Mouse (Mus musculus) heart, embryonic 15.5 days (tissue): ENCODE data around the gene Med19. TPM values are rescaled to one million over a fixed set of nuclear protein-coding genes. Genes with fewer than 3 reads are reported as not detected.

Source experiments
- ATAC-seq: fragments of 200-750 bp; cut with Nextera tagmentation; replicated peaks from 2 replicates; pipeline ENCODE4 v1.8.0; 2017; ENCODE audit warnings: low read depth, moderate TSS enrichment; ENCODE audit not compliant: insufficient number of reproducible peaks, insufficient read depth, low FRiP score
- H3K27ac ChIP-seq: fragments of 300-500 bp; sonication (generic); 2 replicates; pipeline ENCODE4 v1.5.1; 2015; ENCODE audit warnings: mild to moderate bottlenecking, inconsistent platforms
- H3K27me3 ChIP-seq: fragments of 300-500 bp; sonication (generic); 2 replicates; pipeline ENCODE4 v1.6.1; 2015; ENCODE audit warnings: inconsistent platforms
- H3K36me3 ChIP-seq: fragments of 300-500 bp; sonication (generic); 2 replicates; pipeline ENCODE4 v1.6.1; 2015; ENCODE audit warnings: mild to moderate bottlenecking, inconsistent platforms
- H3K4me1 ChIP-seq: fragments of 300-500 bp; sonication (generic); replicated peaks from 2 replicates; pipeline ENCODE4 v1.6.1; 2015; ENCODE audit warnings: inconsistent platforms
- H3K4me2 ChIP-seq: fragments of 300-500 bp; sonication (generic); 2 replicates; pipeline ENCODE4 v1.6.1; 2015; ENCODE audit warnings: inconsistent platforms, mild to moderate bottlenecking, moderate library complexity
- H3K4me3 ChIP-seq: fragments of 300-500 bp; sonication (generic); 2 replicates; pipeline ENCODE4 v1.5.1; 2015; ENCODE audit warnings: mild to moderate bottlenecking, inconsistent platforms
- H3K9ac ChIP-seq: fragments of 300-500 bp; sonication (generic); 2 replicates; pipeline ENCODE4 v1.6.1; 2015; ENCODE audit warnings: mild to moderate bottlenecking, inconsistent platforms
- H3K9me3 ChIP-seq: fragments of 300-500 bp; sonication (generic); replicated peaks from 2 replicates; pipeline ENCODE4 v1.6.1; 2016; ENCODE audit warnings: inconsistent platforms
- WGBS: fragments of 180-500 bp; shearing (Covaris S2); methylation state at CpG from one replicate; pipeline ENCODE4 v1.1.7; 2015; ENCODE audit warnings: mixed read lengths; 5-methylcytosine and 5-hydroxymethylcytosine counted together
- polyA plus RNA-seq: library from polyadenylated mRNA; unstranded; fragments of >200 nt; fragmentation: Nextera tagmentation; extraction: Ambion mirVana; gene quantifications from 2 replicates; pipeline ENCODE4 v1.2.1, GENCODE M21; 2015

Gene Med19
- polyA plus RNA-seq, 1 experiment from 2014 or later: 22.2 TPM

GRCm38 (mm10) chr2:84646138-84646537 is 32.1 kb upstream of the Med19 start:
- Histone ChIP-seq H3K9ac (no peak overlapping the region), H3K4me3 (no peak overlapping the region), H3K27me3 (no peaks in the 10 kb centered on the region), H3K36me3 (no peaks in the 10 kb centered on the region), H3K4me1 (peaks cover 53% of the 10 kb centered on the region), H3K4me2 (peak overlapping the region; percentile 11; the same call in 1 of the 2 replicates), H3K27ac (peak overlapping the region; percentile 38), H3K9me3 (no peaks in the 10 kb centered on the region)
- no peak for ATAC-seq
- WGBS: 5% methylated on average over 1 of the region's 1 CpGs

- Histone ChIP-seq H3K4me2 (peak overlapping the region; percentile 63), H3K36me3 (no peaks in the 10 kb centered on the region), H3K9ac (no peak overlapping the region), H3K9me3 (no peaks in the 10 kb centered on the region), H3K27me3 (no peaks in the 10 kb centered on the region), H3K27ac (peak overlapping the region; percentile 6; the same call in 1 of the 2 replicates), H3K4me3 (peak overlapping the region; percentile 71), H3K4me1 (peaks cover 44% of the 10 kb centered on the region)
- WGBS: 79% methylated on average over 6 of the region's 6 CpGs
- no peak for ATAC-seq
Measured at GRCm38 (mm10) chr2:84647051-84647568, 31.1 kb upstream of the Med19 start.

GRCm38 (mm10) chr2:84648369-84648768 is 29.8 kb upstream of the Med19 start:
- Histone ChIP-seq H3K27ac (peak overlapping the region; percentile 60), H3K4me2 (peak overlapping the region; percentile 63), H3K4me1 (peaks cover 34% of the 10 kb centered on the region), H3K4me3 (peak overlapping the region; percentile 71), H3K9ac (peak overlapping the region; percentile 53), H3K36me3 (no peaks in the 10 kb centered on the region), H3K27me3 (no peaks in the 10 kb centered on the region), H3K9me3 (no peaks in the 10 kb centered on the region)
- ATAC-seq: no peak
- WGBS: 14% methylated on average over 6 of the region's 6 CpGs

GRCm38 (mm10) chr2:84649674-84650073 is 28.5 kb upstream of the Med19 start:
- H3K4me2 ChIP-seq: peak overlapping the region; percentile 63
- H3K27ac ChIP-seq: peak overlapping the region; percentile 98
- no peaks in the 10 kb centered on the region for H3K36me3 ChIP-seq
- no peak for ATAC-seq
- no peaks in the 10 kb centered on the region for H3K27me3 ChIP-seq
- H3K4me1 ChIP-seq: peaks cover 26% of the 10 kb centered on the region
- WGBS: under 1% methylated on average over 10 of the region's 10 CpGs
- no peaks in the 10 kb centered on the region for H3K9me3 ChIP-seq
- peak overlapping the region; percentile 80 for H3K9ac ChIP-seq
- H3K4me3 ChIP-seq: peak overlapping the region; percentile 71

- H3K9ac ChIP-seq: peak within 1 kb of the TSS; percentile 80
- peak within 1 kb of the TSS; percentile 69 for H3K4me2 ChIP-seq
- 0% methylated on average over 15 of the region's 15 CpGs for WGBS
- H3K9me3 ChIP-seq: no peaks in the 10 kb centered on the region
- no peaks in the 10 kb centered on the region for H3K36me3 ChIP-seq
- H3K4me3 ChIP-seq: peak within 1 kb of the TSS; percentile 71
- H3K4me1 ChIP-seq: peaks cover 19% of the 10 kb centered on the region
- H3K27me3 ChIP-seq: no peaks in the 10 kb centered on the region
- peak; percentile 98 for ATAC-seq
- peak within 1 kb of the TSS; percentile 98 for H3K27ac ChIP-seq
Measured at GRCm38 (mm10) chr2:84650464-84651195, 27.6 kb upstream of the Med19 start, which contains the start of gene Ctnnd1. TSS of gene Ctnnd1 (minus strand) at chr2:84650765.

- Histone ChIP-seq H3K9me3 (no peaks in the 10 kb centered on the region), H3K27me3 (no peaks in the 10 kb centered on the region), H3K4me2 (no peak overlapping the region), H3K9ac (no peak overlapping the region), H3K4me3 (no peak overlapping the region), H3K36me3 (no peaks in the 10 kb centered on the region), H3K27ac (no peak overlapping the region), H3K4me1 (no peaks in the 10 kb centered on the region)
- ATAC-seq: no peak
Measured at GRCm38 (mm10) chr2:84653354-84653753, 24.8 kb upstream of the Med19 start.

- H3K9me3 ChIP-seq: no peaks in the 10 kb centered on the region
- H3K27ac ChIP-seq: no peak overlapping the region
- WGBS: 67% methylated on average over 1 of the region's 1 CpGs
- no peak overlapping the region for H3K4me2 ChIP-seq
- H3K4me1 ChIP-seq: no peaks in the 10 kb centered on the region
- H3K27me3 ChIP-seq: no peaks in the 10 kb centered on the region
- H3K4me3 ChIP-seq: no peak overlapping the region
- no peak for ATAC-seq
- no peak overlapping the region for H3K9ac ChIP-seq
- no peaks in the 10 kb centered on the region for H3K36me3 ChIP-seq
Measured at GRCm38 (mm10) chr2:84655864-84656263, 22.3 kb upstream of the Med19 start.

GRCm38 (mm10) chr2:84658806-84659205 is 19.4 kb upstream of the Med19 start, which contains the start of gene Btbd18:
TSS of gene Btbd18 (plus strand) at chr2:84659079.
- no peak for ATAC-seq
- WGBS: 93% methylated on average over 32 of the region's 32 CpGs
- no peaks in the 10 kb centered on the region for H3K27me3 ChIP-seq
- H3K4me1 ChIP-seq: no peaks in the 10 kb centered on the region
- H3K9ac ChIP-seq: no peak within 1 kb of the TSS
- H3K27ac ChIP-seq: no peak within 1 kb of the TSS
- no peak within 1 kb of the TSS for H3K4me3 ChIP-seq
- no peaks in the 10 kb centered on the region for H3K36me3 ChIP-seq
- H3K9me3 ChIP-seq: no peaks in the 10 kb centered on the region
- H3K4me2 ChIP-seq: no peak within 1 kb of the TSS

- Histone ChIP-seq H3K9ac (no peak overlapping the region), H3K36me3 (no peaks in the 10 kb centered on the region), H3K27ac (no peak overlapping the region), H3K4me1 (no peaks in the 10 kb centered on the region), H3K4me3 (no peak overlapping the region), H3K9me3 (no peaks in the 10 kb centered on the region), H3K27me3 (no peaks in the 10 kb centered on the region), H3K4me2 (no peak overlapping the region)
- 60% methylated on average over 3 of the region's 3 CpGs for WGBS
- ATAC-seq: no peak
Measured at GRCm38 (mm10) chr2:84660253-84660652, 17.9 kb upstream of the Med19 start.

GRCm38 (mm10) chr2:84662866-84663265 is 15.3 kb upstream of the Med19 start:
- H3K27me3 ChIP-seq: no peaks in the 10 kb centered on the region
- H3K36me3 ChIP-seq: no peaks in the 10 kb centered on the region
- 25% methylated on average over 2 of the region's 2 CpGs for WGBS
- no peak overlapping the region for H3K27ac ChIP-seq
- no peak overlapping the region for H3K4me2 ChIP-seq
- no peak overlapping the region for H3K4me3 ChIP-seq
- H3K4me1 ChIP-seq: 0 out of 2 replicates have a peak, but pooled peaks cover 3% of the 10 kb centered on the region
- no peaks in the 10 kb centered on the region for H3K9me3 ChIP-seq
- H3K9ac ChIP-seq: no peak overlapping the region
- no peak for ATAC-seq

- Histone ChIP-seq H3K27me3 (no peaks in the 10 kb centered on the region), H3K4me1 (peaks cover 13% of the 10 kb centered on the region), H3K4me3 (no peak overlapping the region), H3K36me3 (peaks cover 8% of the 10 kb centered on the region; the same call in 1 of the 2 replicates), H3K4me2 (no peak overlapping the region), H3K9ac (no peak overlapping the region), H3K9me3 (no peaks in the 10 kb centered on the region), H3K27ac (peak overlapping the region; percentile 58)
- no peak for ATAC-seq
- WGBS: 53% methylated on average over 12 of the region's 12 CpGs
Measured at GRCm38 (mm10) chr2:84666081-84666480, 12.1 kb upstream of the Med19 start.
